Mouse (Mus musculus) retina, postnatal 7 days (tissue): ENCODE data around the gene Rmdn3.

Experiments
- DNase-seq: peaks from one replicate; pipeline ENCODE4 v3.0.0-alpha.2; 2012; ENCODE audit warnings: low read depth, low spot score

Rmdn3 gene

GRCm38 (mm10) chr2:119101552-119101951, 55.3 kb downstream of the Rmdn3 start:
- DNase-seq = no peak
